Mouse (Mus musculus): ENCODE data around the gene Usp15. TPM values are rescaled to one million over a fixed set of nuclear protein-coding genes. Genes with fewer than 3 reads are reported as not detected.

Usp15 gene
- polyA plus RNA-seq, 1 experiment from 2014 or later: 64.8 TPM

GRCm38 (mm10) chr10:123100584-123100983, 96.2 kb downstream of the Usp15 start:
- 88% methylated on average over 2 of the region's 2 CpGs for WGBS
- Histone ChIP-seq H3K9me3 (ENCODE audit: control insufficient read depth, low read length) (no peaks in the 10 kb centered on the region), H3K36me3 (ENCODE audit: control insufficient read depth, insufficient read depth, low read length) (no peaks in the 10 kb centered on the region), H3K4me2 (ENCODE audit: low read length) (no peak overlapping the region), H3K27me3 (replicated peaks; ENCODE audit: control insufficient read depth, insufficient read depth, low read length) (no peaks in the 10 kb centered on the region), H3K4me3 (ENCODE audit: low read length) (no peak overlapping the region), H3K4me1 (ENCODE audit: control insufficient read depth, insufficient read depth, low read depth, low read length) (no peaks in the 10 kb centered on the region), H3K9ac (ENCODE audit: low read depth, low read length) (no peak overlapping the region), H3K27ac (ENCODE audit: low read depth, low read length) (no peak overlapping the region)
- ATAC-seq: no peak

- Histone ChIP-seq H3K36me3 (ENCODE audit: control insufficient read depth, insufficient read depth, low read length) (no peaks in the 10 kb centered on the region), H3K27me3 (replicated peaks; ENCODE audit: control insufficient read depth, insufficient read depth, low read length) (no peaks in the 10 kb centered on the region), H3K4me2 (ENCODE audit: low read length) (no peak overlapping the region), H3K4me1 (ENCODE audit: control insufficient read depth, insufficient read depth, low read depth, low read length) (no peaks in the 10 kb centered on the region), H3K4me3 (ENCODE audit: low read length) (no peak overlapping the region), H3K9ac (ENCODE audit: low read depth, low read length) (no peak overlapping the region), H3K9me3 (ENCODE audit: control insufficient read depth, low read length) (no peaks in the 10 kb centered on the region), H3K27ac (ENCODE audit: low read depth, low read length) (no peak overlapping the region)
- WGBS: 81% methylated on average over 7 of the region's 7 CpGs
- no peak for ATAC-seq
Observed at GRCm38 (mm10) chr10:123094504-123094903, 102.3 kb downstream of the Usp15 start.

- WGBS: 76% methylated on average over 3 of the region's 3 CpGs
- H3K9me3 ChIP-seq (ENCODE audit: control insufficient read depth, low read length): no peaks in the 10 kb centered on the region
- H3K9ac ChIP-seq (ENCODE audit: low read depth, low read length): no peak overlapping the region
- ATAC-seq: no peak
- no peak overlapping the region for H3K4me3 ChIP-seq (ENCODE audit: low read length)
- H3K27ac ChIP-seq (ENCODE audit: low read depth, low read length): no peak overlapping the region
- H3K4me1 ChIP-seq (ENCODE audit: control insufficient read depth, insufficient read depth, low read depth, low read length): no peaks in the 10 kb centered on the region
- no peaks in the 10 kb centered on the region for H3K27me3 ChIP-seq (replicated peaks; ENCODE audit: control insufficient read depth, insufficient read depth, low read length)
- no peak overlapping the region for H3K4me2 ChIP-seq (ENCODE audit: low read length)
- no peaks in the 10 kb centered on the region for H3K36me3 ChIP-seq (ENCODE audit: control insufficient read depth, insufficient read depth, low read length)
Observed at GRCm38 (mm10) chr10:123092577-123092976, 104.2 kb downstream of the Usp15 start.

GRCm38 (mm10) chr10:123091737-123092136, 105.1 kb downstream of the Usp15 start:
- H3K4me2 ChIP-seq (ENCODE audit: low read length): no peak overlapping the region
- H3K27ac ChIP-seq (ENCODE audit: low read depth, low read length): no peak overlapping the region
- H3K36me3 ChIP-seq (ENCODE audit: control insufficient read depth, insufficient read depth, low read length): no peaks in the 10 kb centered on the region
- no peaks in the 10 kb centered on the region for H3K27me3 ChIP-seq (replicated peaks; ENCODE audit: control insufficient read depth, insufficient read depth, low read length)
- no peaks in the 10 kb centered on the region for H3K9me3 ChIP-seq (ENCODE audit: control insufficient read depth, low read length)
- no peak overlapping the region for H3K9ac ChIP-seq (ENCODE audit: low read depth, low read length)
- H3K4me1 ChIP-seq (ENCODE audit: control insufficient read depth, insufficient read depth, low read depth, low read length): no peaks in the 10 kb centered on the region
- H3K4me3 ChIP-seq (ENCODE audit: low read length): no peak overlapping the region
- WGBS: 33% methylated on average over 5 of the region's 5 CpGs
- peak; percentile 73 for ATAC-seq

GRCm38 (mm10) chr10:123089425-123089930, 107.3 kb downstream of the Usp15 start:
- WGBS: 85% methylated on average over 12 of the region's 12 CpGs
- Histone ChIP-seq H3K27me3 (replicated peaks; ENCODE audit: control insufficient read depth, insufficient read depth, low read length) (no peaks in the 10 kb centered on the region), H3K4me2 (ENCODE audit: low read length) (no peak overlapping the region), H3K9me3 (ENCODE audit: control insufficient read depth, low read length) (no peaks in the 10 kb centered on the region), H3K36me3 (ENCODE audit: control insufficient read depth, insufficient read depth, low read length) (no peaks in the 10 kb centered on the region), H3K9ac (ENCODE audit: low read depth, low read length) (no peak overlapping the region), H3K4me1 (ENCODE audit: control insufficient read depth, insufficient read depth, low read depth, low read length) (no peaks in the 10 kb centered on the region), H3K27ac (ENCODE audit: low read depth, low read length) (no peak overlapping the region), H3K4me3 (ENCODE audit: low read length) (no peak overlapping the region)
- ATAC-seq: no peak

GRCm38 (mm10) chr10:123086847-123087246, 109.9 kb downstream of the Usp15 start:
- Histone ChIP-seq H3K9me3 (ENCODE audit: control insufficient read depth, low read length) (no peaks in the 10 kb centered on the region), H3K36me3 (ENCODE audit: control insufficient read depth, insufficient read depth, low read length) (no peaks in the 10 kb centered on the region), H3K27me3 (replicated peaks; ENCODE audit: control insufficient read depth, insufficient read depth, low read length) (no peaks in the 10 kb centered on the region), H3K4me3 (ENCODE audit: low read length) (no peak overlapping the region), H3K9ac (ENCODE audit: low read depth, low read length) (no peak overlapping the region), H3K4me2 (ENCODE audit: low read length) (no peak overlapping the region), H3K27ac (ENCODE audit: low read depth, low read length) (no peak overlapping the region), H3K4me1 (ENCODE audit: control insufficient read depth, insufficient read depth, low read depth, low read length) (no peaks in the 10 kb centered on the region)
- 75% methylated on average over 2 of the region's 2 CpGs for WGBS
- ATAC-seq: no peak

- no peak overlapping the region for H3K27ac ChIP-seq (ENCODE audit: low read depth, low read length)
- ATAC-seq: peak; percentile 42; the same call in 1 of the 2 replicates
Observed at GRCm38 (mm10) chr10:123084900-123085641, 111.7 kb downstream of the Usp15 start.

GRCm38 (mm10) chr10:123084307-123084706, 112.5 kb downstream of the Usp15 start:
- H3K27me3 ChIP-seq (replicated peaks; ENCODE audit: control insufficient read depth, insufficient read depth, low read length): no peaks in the 10 kb centered on the region
- H3K4me1 ChIP-seq (ENCODE audit: control insufficient read depth, insufficient read depth, low read depth, low read length): no peaks in the 10 kb centered on the region
- no peak overlapping the region for H3K4me2 ChIP-seq (ENCODE audit: low read length)
- no peak overlapping the region for H3K4me3 ChIP-seq (ENCODE audit: low read length)
- ATAC-seq: no peak
- WGBS: 47% methylated on average over 9 of the region's 9 CpGs
- H3K9me3 ChIP-seq (ENCODE audit: control insufficient read depth, low read length): no peaks in the 10 kb centered on the region
- no peak overlapping the region for H3K27ac ChIP-seq (ENCODE audit: low read depth, low read length)
- no peak overlapping the region for H3K9ac ChIP-seq (ENCODE audit: low read depth, low read length)
- H3K36me3 ChIP-seq (ENCODE audit: control insufficient read depth, insufficient read depth, low read length): no peaks in the 10 kb centered on the region

More at GRCm38 (mm10) chr10:123084900-123085641, 111.7 kb downstream of the Usp15 start:
- Histone ChIP-seq H3K4me1 (ENCODE audit: control insufficient read depth, insufficient read depth, low read depth, low read length) (no peaks in the 10 kb centered on the region), H3K36me3 (ENCODE audit: control insufficient read depth, insufficient read depth, low read length) (no peaks in the 10 kb centered on the region), H3K9me3 (ENCODE audit: control insufficient read depth, low read length) (no peaks in the 10 kb centered on the region), H3K9ac (ENCODE audit: low read depth, low read length) (no peak overlapping the region), H3K27me3 (replicated peaks; ENCODE audit: control insufficient read depth, insufficient read depth, low read length) (no peaks in the 10 kb centered on the region), H3K4me3 (ENCODE audit: low read length) (no peak overlapping the region), H3K4me2 (ENCODE audit: low read length) (no peak overlapping the region)
- 68% methylated on average over 10 of the region's 10 CpGs for WGBS

- under 1% methylated on average over 57 of the region's 58 CpGs for WGBS
- Histone ChIP-seq H3K4me3 (ENCODE audit: low read length) (peak within 1 kb of the TSS; percentile 98), H3K9ac (ENCODE audit: low read depth, low read length) (peak within 1 kb of the TSS; percentile 97), H3K36me3 (ENCODE audit: control insufficient read depth, insufficient read depth, low read length) (no peaks in the 10 kb centered on the region), H3K4me2 (ENCODE audit: low read length) (peak within 1 kb of the TSS; percentile 82), H3K9me3 (ENCODE audit: control insufficient read depth, low read length) (no peaks in the 10 kb centered on the region; the same call in 1 of the 2 replicates), H3K27ac (ENCODE audit: low read depth, low read length) (peak within 1 kb of the TSS; percentile 88), H3K27me3 (replicated peaks; ENCODE audit: control insufficient read depth, insufficient read depth, low read length) (no peaks in the 10 kb centered on the region), H3K4me1 (ENCODE audit: control insufficient read depth, insufficient read depth, low read depth, low read length) (peaks cover 11% of the 10 kb centered on the region)
- ATAC-seq: peak; percentile 99
Observed at GRCm38 (mm10) chr10:123076245-123077023, 120.4 kb downstream of the Usp15 start, which contains the start of gene Mon2. Gene Mon2 (minus strand): TSS chr10:123076505.
